Mouse (Mus musculus): ENCODE results near the gene Dgke.
A peak's percentile ranks its signal among the peaks of the same experiment; 100 is the strongest.

Gene Dgke

GRCm38 (mm10) chr11:89031189-89031588 is 35.5 kb downstream of the Dgke start:
- no peak for DNase-seq

GRCm38 (mm10) chr11:89030552-89030951 is 36.1 kb downstream of the Dgke start:
- DNase-seq: no peak

- DNase-seq: no peak
Observed at GRCm38 (mm10) chr11:89028871-89029405, 37.7 kb downstream of the Dgke start.

- DNase-seq: no peak
Observed at GRCm38 (mm10) chr11:89027955-89028361, 38.7 kb downstream of the Dgke start.

GRCm38 (mm10) chr11:89026117-89026516 is 40.5 kb downstream of the Dgke start:
- no peak for DNase-seq

GRCm38 (mm10) chr11:89025603-89026002 is 41.0 kb downstream of the Dgke start:
- no peak for DNase-seq

GRCm38 (mm10) chr11:89024181-89024881 is 42.3 kb downstream of the Dgke start:
- peak; percentile 35 for DNase-seq

- no peak for DNase-seq
Observed at GRCm38 (mm10) chr11:89023477-89023876, 43.2 kb downstream of the Dgke start.

- DNase-seq: no peak
Observed at GRCm38 (mm10) chr11:89022120-89022731, 44.4 kb downstream of the Dgke start.

GRCm38 (mm10) chr11:89021687-89022086 is 45.0 kb downstream of the Dgke start:
- DNase-seq: no peak

GRCm38 (mm10) chr11:89020681-89021305 is 45.9 kb downstream of the Dgke start:
- DNase-seq: no peak

GRCm38 (mm10) chr11:89017514-89018182 is 49.0 kb downstream of the Dgke start:
- no peak for DNase-seq

GRCm38 (mm10) chr11:89012241-89012640 is 54.4 kb downstream of the Dgke start:
- DNase-seq: no peak

GRCm38 (mm10) chr11:89009496-89009895 is 57.2 kb downstream of the Dgke start:
- no peak for DNase-seq

GRCm38 (mm10) chr11:89009066-89009465 is 57.6 kb downstream of the Dgke start:
- no peak for DNase-seq

GRCm38 (mm10) chr11:89007582-89007981 is 59.1 kb downstream of the Dgke start:
- no peak for DNase-seq

- no peak for DNase-seq
Observed at GRCm38 (mm10) chr11:89006404-89006803, 60.2 kb downstream of the Dgke start.

GRCm38 (mm10) chr11:89005473-89005872 is 61.2 kb downstream of the Dgke start:
- DNase-seq: no peak

- DNase-seq: no peak
Observed at GRCm38 (mm10) chr11:89003726-89004125, 62.9 kb downstream of the Dgke start.

GRCm38 (mm10) chr11:89003078-89003477 is 63.6 kb downstream of the Dgke start:
- no peak for DNase-seq

GRCm38 (mm10) chr11:89002621-89003020 is 64.0 kb downstream of the Dgke start:
- no peak for DNase-seq

- no peak for DNase-seq
Observed at GRCm38 (mm10) chr11:89002068-89002467, 64.6 kb downstream of the Dgke start.

- no peak for DNase-seq
Observed at GRCm38 (mm10) chr11:89001569-89001968, 65.1 kb downstream of the Dgke start.

- DNase-seq: no peak
Observed at GRCm38 (mm10) chr11:89000527-89000819, 66.2 kb downstream of the Dgke start.
